Mouse (Mus musculus) granulocyte monocyte progenitor cell, adult 5-6 weeks (primary cell): ENCODE measurements at regions not wholly inside any gene's neighbourhood (a gene's known extent, or its start where the extent isn't known, plus 50 kb on each side); places are given as distances from the start of the nearest gene placed in this dataset.
"Not testable (repeated sequence)": the region's sequence is repeated elsewhere in the genome, so short reads cannot be mapped to it uniquely, and the experiment has no call there.

ENCODE experiments used
- ATAC-seq: replicated peaks from 2 replicates; pipeline ENCODE4 v1.8.0; 2016; ENCODE audit warnings: mild to moderate bottlenecking, moderate TSS enrichment, inconsistent platforms; ENCODE audit not compliant: poor library complexity, severe bottlenecking

- no peak for ATAC-seq
These were observed 746.1 kb downstream of the Efna5 start for GRCm38 (mm10) chr17:62135050-62135449.

- not testable (repeated sequence) for ATAC-seq
These were observed 769.4 kb downstream of the Efna5 start for GRCm38 (mm10) chr17:62111703-62112102.

GRCm38 (mm10) chr17:62109052-62109451, 772.1 kb downstream of the Efna5 start:
- ATAC-seq = no peak

- ATAC-seq = no peak
These were observed 797.8 kb downstream of the Efna5 start for GRCm38 (mm10) chr17:62083281-62083680.

- no peak for ATAC-seq
These were observed 803.5 kb downstream of the Efna5 start for GRCm38 (mm10) chr17:62077604-62078003.

- no peak for ATAC-seq
These were observed 816.2 kb downstream of the Efna5 start for GRCm38 (mm10) chr17:62064939-62065338.

- ATAC-seq = no peak
These were observed 823.1 kb downstream of the Efna5 start for GRCm38 (mm10) chr17:62058016-62058415.

- no peak for ATAC-seq
These were observed 826.3 kb downstream of the Efna5 start for GRCm38 (mm10) chr17:62054801-62055200.

GRCm38 (mm10) chr17:62048989-62049388, 832.1 kb downstream of the Efna5 start:
- no peak for ATAC-seq

GRCm38 (mm10) chr17:62030614-62031013, 850.5 kb downstream of the Efna5 start:
- no peak for ATAC-seq
